Mouse (Mus musculus): ENCODE data around the gene Nmi. TPM values are rescaled to one million over a fixed set of nuclear protein-coding genes. Genes with fewer than 3 reads are reported as not detected.

The Nmi gene
- polyA plus RNA-seq, 1 experiment from 2014 or later = 86.7 TPM

DNA sequence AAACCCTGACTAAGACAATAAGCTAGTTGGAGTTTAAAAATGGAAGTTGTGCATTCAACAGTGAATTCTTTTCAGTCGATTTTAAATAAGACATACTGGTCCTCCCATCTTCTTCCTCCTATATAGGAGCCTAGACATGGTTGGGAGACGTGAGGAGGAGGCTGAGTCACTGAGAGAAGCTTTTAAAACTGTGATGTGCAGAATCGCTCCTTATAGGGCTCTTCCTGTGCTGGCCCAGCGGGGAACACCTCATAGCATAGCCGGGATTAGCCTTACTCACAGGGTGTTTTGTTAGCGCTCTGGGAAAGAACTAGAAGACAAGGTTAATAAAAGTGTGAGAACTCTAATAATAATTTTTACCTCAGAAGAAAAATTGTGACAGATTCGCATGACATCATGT is 26.7 kb upstream of the Nmi start:
- no peak overlapping the region for H3K27ac ChIP-seq (ENCODE audit: low read depth, low read length)
- no peak overlapping the region for H3K4me2 ChIP-seq (replicated peaks; ENCODE audit: low read depth)
- ATAC-seq = no peak
- H3K36me3 ChIP-seq (ENCODE audit: control insufficient read depth, insufficient read depth) = no peaks in the 10 kb centered on the region
- no peak overlapping the region for H3K4me3 ChIP-seq (ENCODE audit: low read depth, low read length)
- TF ChIP-seq CTCF (IDR thresholded peaks at IDR 0.05; ENCODE audit: low read depth) = no peak
- no peak overlapping the region for H3K9ac ChIP-seq (ENCODE audit: low read depth, low read length)
- H3K9me3 ChIP-seq (ENCODE audit: control insufficient read depth) = no peaks in the 10 kb centered on the region
- H3K27me3 ChIP-seq (replicated peaks; ENCODE audit: control insufficient read depth, insufficient read depth, low read length) = no peaks in the 10 kb centered on the region
- no peaks in the 10 kb centered on the region for H3K4me1 ChIP-seq (replicated peaks; ENCODE audit: control insufficient read depth, insufficient read depth, low read length)
- 66% methylated on average over 7 of the region's 7 CpGs for WGBS

DNA sequence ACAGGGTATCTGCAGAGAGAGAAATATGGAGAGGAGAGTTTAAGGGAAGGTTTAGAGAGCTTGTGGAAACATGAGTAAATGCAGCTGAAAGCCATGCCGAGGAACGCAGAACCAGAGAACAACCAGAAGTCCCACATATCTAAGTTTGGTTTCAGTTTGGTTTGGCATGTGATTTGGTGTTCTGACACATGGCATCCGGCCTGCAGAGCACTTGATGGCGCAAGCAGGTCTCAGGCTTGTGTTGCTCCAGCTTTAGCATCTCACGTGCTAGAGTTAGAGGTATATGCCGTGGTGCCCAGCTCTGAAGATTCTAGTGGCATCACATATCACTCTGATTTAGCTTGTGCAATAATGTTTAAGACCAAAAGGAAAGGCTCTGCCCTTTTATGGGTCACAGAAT is 18.2 kb upstream of the Nmi start:
- no peak overlapping the region for H3K4me2 ChIP-seq (replicated peaks; ENCODE audit: low read depth)
- no peaks in the 10 kb centered on the region for H3K27me3 ChIP-seq (replicated peaks; ENCODE audit: control insufficient read depth, insufficient read depth, low read length)
- no peak overlapping the region for H3K27ac ChIP-seq (ENCODE audit: low read depth, low read length)
- no peak for ATAC-seq
- no peak overlapping the region for H3K4me3 ChIP-seq (ENCODE audit: low read depth, low read length)
- 92% methylated on average over 6 of the region's 6 CpGs for WGBS
- H3K9me3 ChIP-seq (ENCODE audit: control insufficient read depth) = no peaks in the 10 kb centered on the region
- H3K36me3 ChIP-seq (ENCODE audit: control insufficient read depth, insufficient read depth) = no peaks in the 10 kb centered on the region
- H3K9ac ChIP-seq (ENCODE audit: low read depth, low read length) = no peak overlapping the region
- H3K4me1 ChIP-seq (replicated peaks; ENCODE audit: control insufficient read depth, insufficient read depth, low read length) = no peaks in the 10 kb centered on the region
- TF ChIP-seq CTCF (IDR thresholded peaks at IDR 0.05; ENCODE audit: low read depth) = no peak

GRCm38 (mm10) chr2:51989559-51989958 is 16.3 kb upstream of the Nmi start:
- H3K27ac ChIP-seq (ENCODE audit: low read depth, low read length) = no peak overlapping the region
- TF ChIP-seq CTCF (IDR thresholded peaks at IDR 0.05; ENCODE audit: low read depth) = no peak
- H3K4me3 ChIP-seq (ENCODE audit: low read depth, low read length) = no peak overlapping the region
- no peak for ATAC-seq
- H3K36me3 ChIP-seq (ENCODE audit: control insufficient read depth, insufficient read depth) = no peaks in the 10 kb centered on the region
- no peaks in the 10 kb centered on the region for H3K9me3 ChIP-seq (ENCODE audit: control insufficient read depth)
- no peak overlapping the region for H3K9ac ChIP-seq (ENCODE audit: low read depth, low read length)
- H3K27me3 ChIP-seq (replicated peaks; ENCODE audit: control insufficient read depth, insufficient read depth, low read length) = no peaks in the 10 kb centered on the region
- H3K4me1 ChIP-seq (replicated peaks; ENCODE audit: control insufficient read depth, insufficient read depth, low read length) = no peaks in the 10 kb centered on the region
- H3K4me2 ChIP-seq (replicated peaks; ENCODE audit: low read depth) = no peak overlapping the region
- WGBS = 68% methylated on average over 2 of the region's 2 CpGs

DNA sequence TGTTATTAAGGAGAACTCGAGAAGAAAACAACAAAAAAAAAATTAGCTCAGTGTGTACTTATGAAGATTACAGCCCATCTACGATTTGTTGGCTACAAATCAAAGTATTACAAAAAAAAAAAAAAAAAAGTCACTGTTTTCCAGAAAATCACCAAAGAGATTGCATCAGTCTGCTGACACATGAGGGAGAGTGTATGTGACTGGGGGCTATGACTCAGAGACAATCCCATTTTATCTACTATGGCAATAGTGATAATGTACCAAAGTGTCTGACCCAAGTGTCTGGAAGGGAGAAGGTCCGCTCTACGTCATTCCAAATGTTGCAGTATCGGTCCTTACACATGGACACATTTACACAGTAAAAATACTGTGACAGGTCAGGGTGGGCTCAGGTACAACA is 13.4 kb upstream of the Nmi start:
- Histone ChIP-seq H3K4me3 (ENCODE audit: low read depth, low read length) (no peak overlapping the region), H3K4me2 (replicated peaks; ENCODE audit: low read depth) (no peak overlapping the region), H3K9ac (ENCODE audit: low read depth, low read length) (no peak overlapping the region), H3K4me1 (replicated peaks; ENCODE audit: control insufficient read depth, insufficient read depth, low read length) (no peaks in the 10 kb centered on the region), H3K27ac (ENCODE audit: low read depth, low read length) (no peak overlapping the region), H3K36me3 (ENCODE audit: control insufficient read depth, insufficient read depth) (no peaks in the 10 kb centered on the region), H3K9me3 (ENCODE audit: control insufficient read depth) (no peaks in the 10 kb centered on the region), H3K27me3 (replicated peaks; ENCODE audit: control insufficient read depth, insufficient read depth, low read length) (no peaks in the 10 kb centered on the region)
- no peak for ATAC-seq
- TF ChIP-seq CTCF (IDR thresholded peaks at IDR 0.05; ENCODE audit: low read depth) = no peak
- WGBS = 84% methylated on average over 5 of the region's 5 CpGs

DNA sequence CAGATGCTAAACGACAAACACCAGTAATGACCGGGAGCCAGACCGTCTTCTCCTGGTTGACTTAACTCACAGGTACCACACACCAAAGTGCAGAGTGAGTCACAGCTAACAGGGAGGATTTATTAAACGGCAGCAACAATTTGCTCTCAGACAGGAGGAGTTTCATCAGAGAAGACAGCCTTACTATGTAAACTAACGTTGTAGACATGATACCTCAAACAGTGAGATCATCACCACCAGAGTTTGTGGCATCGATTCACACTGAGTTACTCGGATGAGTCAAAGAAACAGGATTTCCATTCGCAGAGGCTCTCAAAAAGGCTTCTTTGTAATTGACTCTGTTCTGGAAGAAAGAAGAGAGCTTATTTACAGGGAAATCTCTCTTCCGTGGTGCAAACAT is 12.9 kb upstream of the Nmi start:
- TF ChIP-seq CTCF (IDR thresholded peaks at IDR 0.05; ENCODE audit: low read depth) = no peak
- no peaks in the 10 kb centered on the region for H3K9me3 ChIP-seq (ENCODE audit: control insufficient read depth)
- no peaks in the 10 kb centered on the region for H3K4me1 ChIP-seq (replicated peaks; ENCODE audit: control insufficient read depth, insufficient read depth, low read length)
- no peak for ATAC-seq
- WGBS = 70% methylated on average over 9 of the region's 9 CpGs
- H3K4me3 ChIP-seq (ENCODE audit: low read depth, low read length) = no peak overlapping the region
- no peak overlapping the region for H3K9ac ChIP-seq (ENCODE audit: low read depth, low read length)
- H3K27ac ChIP-seq (ENCODE audit: low read depth, low read length) = no peak overlapping the region
- no peak overlapping the region for H3K4me2 ChIP-seq (replicated peaks; ENCODE audit: low read depth)
- H3K36me3 ChIP-seq (ENCODE audit: control insufficient read depth, insufficient read depth) = no peaks in the 10 kb centered on the region
- H3K27me3 ChIP-seq (replicated peaks; ENCODE audit: control insufficient read depth, insufficient read depth, low read length) = no peaks in the 10 kb centered on the region

DNA sequence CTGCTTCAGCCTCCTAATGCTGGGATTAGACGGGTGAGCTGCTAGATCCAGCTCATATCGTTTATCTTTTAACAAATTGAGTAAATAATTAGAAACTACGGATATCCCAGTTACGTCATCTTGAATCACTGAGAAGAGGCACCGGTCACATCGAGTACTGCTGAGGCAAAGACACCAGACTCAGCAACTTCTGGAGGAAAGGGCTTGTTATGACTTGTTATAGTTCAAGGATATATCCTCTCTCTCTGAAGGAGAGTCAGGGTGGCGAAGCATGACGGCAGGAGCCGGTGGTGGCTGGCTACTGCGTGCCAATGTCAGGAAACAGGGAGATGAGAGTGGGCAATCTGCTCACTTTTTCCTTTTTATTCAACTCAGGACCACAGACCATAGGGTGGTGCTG is 11.9 kb upstream of the Nmi start:
- no peaks in the 10 kb centered on the region for H3K9me3 ChIP-seq (ENCODE audit: control insufficient read depth)
- 88% methylated on average over 10 of the region's 10 CpGs for WGBS
- H3K4me3 ChIP-seq (ENCODE audit: low read depth, low read length) = no peak overlapping the region
- H3K36me3 ChIP-seq (ENCODE audit: control insufficient read depth, insufficient read depth) = no peaks in the 10 kb centered on the region
- no peak for ATAC-seq
- H3K27ac ChIP-seq (ENCODE audit: low read depth, low read length) = no peak overlapping the region
- no peak overlapping the region for H3K9ac ChIP-seq (ENCODE audit: low read depth, low read length)
- H3K4me1 ChIP-seq (replicated peaks; ENCODE audit: control insufficient read depth, insufficient read depth, low read length) = no peaks in the 10 kb centered on the region
- TF ChIP-seq CTCF (IDR thresholded peaks at IDR 0.05; ENCODE audit: low read depth) = no peak
- H3K27me3 ChIP-seq (replicated peaks; ENCODE audit: control insufficient read depth, insufficient read depth, low read length) = no peaks in the 10 kb centered on the region
- no peak overlapping the region for H3K4me2 ChIP-seq (replicated peaks; ENCODE audit: low read depth)

DNA sequence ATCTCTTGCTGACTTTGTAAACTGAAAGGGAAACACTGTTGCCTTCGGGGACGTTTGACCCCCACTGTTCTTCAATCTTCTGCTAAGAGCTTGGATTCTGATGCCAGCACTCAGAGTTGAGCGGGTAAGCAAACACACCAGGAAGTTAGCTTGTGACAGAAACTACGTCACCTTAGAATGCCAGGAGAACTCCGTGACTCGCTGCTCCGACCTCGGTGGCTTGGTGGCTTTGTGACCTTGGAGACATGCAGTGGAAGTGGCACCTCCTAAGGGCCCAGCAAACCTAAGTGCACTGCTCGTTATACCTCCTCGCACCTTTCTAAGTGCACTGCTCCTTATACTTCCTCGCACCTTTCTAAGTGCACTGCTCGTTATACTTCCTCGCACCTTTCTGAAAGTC is 9.0 kb upstream of the Nmi start:
- H3K9me3 ChIP-seq (ENCODE audit: control insufficient read depth) = no peaks in the 10 kb centered on the region
- H3K4me2 ChIP-seq (replicated peaks; ENCODE audit: low read depth) = peak overlapping the region; percentile 24; the same call in 1 of the 2 replicates
- H3K4me1 ChIP-seq (replicated peaks; ENCODE audit: control insufficient read depth, insufficient read depth, low read length) = no peaks in the 10 kb centered on the region
- no peak for ATAC-seq
- H3K27me3 ChIP-seq (replicated peaks; ENCODE audit: control insufficient read depth, insufficient read depth, low read length) = no peaks in the 10 kb centered on the region
- TF ChIP-seq CTCF (IDR thresholded peaks at IDR 0.05; ENCODE audit: low read depth) = no peak
- H3K4me3 ChIP-seq (ENCODE audit: low read depth, low read length) = no peak overlapping the region
- no peak overlapping the region for H3K27ac ChIP-seq (ENCODE audit: low read depth, low read length)
- 52% methylated on average over 13 of the region's 13 CpGs for WGBS
- H3K9ac ChIP-seq (ENCODE audit: low read depth, low read length) = no peak overlapping the region
- H3K36me3 ChIP-seq (ENCODE audit: control insufficient read depth, insufficient read depth) = no peaks in the 10 kb centered on the region

Measured in intestine, postnatal 0 days (tissue).